Mouse (Mus musculus) thymus, postnatal 36 days (tissue): ENCODE results near the gene Aspdh.

ENCODE experiments used
- DNase-seq, 2 experiments: peaks; one replicate each; pipeline ENCODE4 v3.0.0; 2022; ENCODE audit warnings: mixed read lengths in 2 of 2

Aspdh gene

DNA sequence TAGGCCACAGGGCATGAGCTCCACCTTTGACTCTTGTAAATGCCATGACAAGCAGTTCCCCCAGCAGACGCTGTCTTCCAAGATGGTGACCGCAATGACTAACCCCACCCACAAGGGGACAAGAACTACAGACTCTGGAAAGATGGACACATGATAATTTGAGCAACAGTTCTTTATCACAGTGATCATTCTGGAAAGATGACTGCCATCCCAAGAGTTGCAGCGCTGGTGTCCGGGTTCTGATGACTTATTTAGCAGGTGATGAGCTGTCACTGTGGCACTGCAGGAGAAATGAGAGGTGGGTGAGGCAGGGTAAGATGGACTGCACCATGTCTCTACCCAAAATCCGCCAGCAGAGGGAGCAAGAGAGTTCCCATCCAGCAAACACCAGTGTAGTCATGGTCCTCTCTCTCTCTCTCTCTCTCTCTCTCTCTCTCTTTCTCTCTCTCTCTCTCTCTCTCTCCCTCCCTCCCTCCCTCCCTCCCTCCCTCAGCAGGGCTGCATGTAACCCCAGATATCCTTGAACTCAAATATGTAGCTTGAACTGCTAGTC is 36.4 kb downstream of the Aspdh start:
- DNase-seq: peak; percentile 65 to 69

- DNase-seq: no peak
Measured at GRCm38 (mm10) chr7:44507491-44507890, 42.3 kb downstream of the Aspdh start.
